Mouse (Mus musculus): ENCODE measurements around the gene Fbln5.

The Fbln5 gene

DNA sequence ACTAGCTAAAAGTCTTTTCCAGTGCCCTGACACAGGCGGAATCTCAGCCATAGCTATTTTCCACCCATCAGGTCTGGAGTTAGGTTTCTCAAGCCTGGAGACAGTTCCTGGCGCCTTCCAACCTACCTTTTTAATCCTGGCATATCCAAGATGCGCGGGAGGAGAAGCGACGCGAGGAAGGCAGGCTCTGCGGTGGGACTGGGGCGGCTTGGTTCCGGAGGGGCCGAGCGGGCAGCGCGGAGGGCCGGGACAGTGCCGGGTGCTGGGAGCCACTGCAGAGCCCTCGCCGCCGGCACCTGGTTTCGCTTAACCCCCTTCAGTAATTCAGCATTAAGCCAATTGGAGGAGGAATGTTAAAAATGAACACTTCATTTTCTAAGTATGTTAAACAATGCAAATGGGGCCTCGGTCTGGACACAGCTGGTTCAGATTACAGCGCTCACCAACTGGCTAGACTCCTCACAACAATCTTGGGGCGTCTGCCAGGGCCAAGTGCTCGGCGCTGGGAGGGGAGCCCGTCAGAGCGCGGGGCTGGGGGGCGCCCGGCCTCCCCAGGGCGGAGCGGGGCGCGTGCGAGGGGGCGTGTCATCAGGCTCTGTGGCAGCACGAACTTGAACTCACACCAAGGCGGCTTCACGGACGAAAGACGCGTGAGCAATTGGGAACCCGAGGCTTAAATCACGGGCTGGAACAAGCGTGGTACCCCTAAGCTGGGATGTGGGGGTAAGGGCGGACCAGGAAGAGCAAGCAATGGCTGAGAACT, at the start of gene Fbln5:
TSS of gene Fbln5 (minus strand) at position 448 of the 763 bp plus-strand sequence.
- ChIA-PET CTCF (interaction anchor here in 2 of 4 experiments (0.6 to 1.6 kb wide), 2 partner anchors 37 to 212 kb away, joined by 3 to 4 read pairs; no protein-coding TSS in a partner anchor), POLR2A (interaction anchor here in 3 of 4 experiments (0.7 to 1.4 kb wide), 10 partner anchors 9 to 400 kb away, joined by 3 to 4 read pairs (median 3); partner anchors contain the start of genes Cpsf2 (in 1 of the 3) and Trip11 (in 1 of the 3))

DNA sequence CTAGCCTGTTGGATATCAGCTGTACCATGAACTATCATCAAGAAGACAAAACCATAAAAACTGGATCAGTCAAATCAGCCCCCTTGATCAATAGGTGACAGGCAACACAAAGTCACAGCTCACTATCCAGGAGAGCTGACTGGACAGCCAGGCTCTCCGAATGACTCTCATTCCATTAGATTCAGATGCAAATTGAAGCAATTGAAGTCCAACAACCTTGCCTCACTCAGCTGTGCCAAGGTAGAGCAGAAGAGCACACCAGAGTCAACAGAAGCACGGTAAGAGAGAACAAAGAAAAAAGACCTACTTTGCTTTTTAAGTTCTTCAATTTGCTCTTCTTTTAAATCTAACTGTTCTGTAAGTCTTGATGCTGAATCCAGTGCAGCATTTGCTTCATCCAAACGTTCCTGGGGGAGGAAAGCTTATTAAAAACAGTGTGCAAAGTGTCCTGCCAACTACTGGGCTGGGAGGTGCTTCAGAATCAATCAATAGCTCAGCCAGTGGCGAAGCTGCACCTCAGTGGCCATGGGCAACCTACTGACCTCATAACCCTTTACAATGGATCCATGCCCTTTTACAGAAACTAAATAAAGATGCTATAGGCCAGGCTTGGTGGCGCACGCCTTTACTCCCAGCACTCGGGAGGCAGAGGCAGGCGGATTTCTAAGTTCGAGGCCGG, 43.6 kb upstream of the Fbln5 start:
- ChIA-PET POLR2A (interaction anchor here in 3 of 4 experiments (0.5 to 1.4 kb wide), 9 partner anchors 8 to 283 kb away, joined by 3 to 10 read pairs (median 3); partner anchors contain the start of gene Trip11 (in 1 of the 3)), CTCF (no interaction called here)

DNA sequence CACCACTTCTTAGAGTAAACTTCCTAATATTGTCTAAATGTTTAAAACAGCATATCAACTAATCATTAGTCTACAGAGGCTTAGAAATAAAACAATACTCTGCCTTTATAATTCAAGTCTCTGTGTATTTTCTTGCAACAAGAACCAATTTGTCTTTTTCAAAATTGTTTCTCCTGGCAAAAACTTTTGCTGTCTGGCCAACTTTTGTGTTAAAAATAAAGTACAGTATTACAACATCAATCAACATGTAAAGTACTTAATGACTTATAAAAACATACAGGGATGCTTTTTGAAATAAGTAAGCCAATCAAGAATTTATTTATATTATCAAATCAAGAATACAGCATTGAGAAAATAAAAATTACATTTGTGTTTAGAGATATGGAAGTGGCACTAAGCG, 41.4 kb upstream of the Fbln5 start:
- CTCF ChIA-PET = no interaction called here
- POLR2A ChIA-PET = no interaction called here

DNA sequence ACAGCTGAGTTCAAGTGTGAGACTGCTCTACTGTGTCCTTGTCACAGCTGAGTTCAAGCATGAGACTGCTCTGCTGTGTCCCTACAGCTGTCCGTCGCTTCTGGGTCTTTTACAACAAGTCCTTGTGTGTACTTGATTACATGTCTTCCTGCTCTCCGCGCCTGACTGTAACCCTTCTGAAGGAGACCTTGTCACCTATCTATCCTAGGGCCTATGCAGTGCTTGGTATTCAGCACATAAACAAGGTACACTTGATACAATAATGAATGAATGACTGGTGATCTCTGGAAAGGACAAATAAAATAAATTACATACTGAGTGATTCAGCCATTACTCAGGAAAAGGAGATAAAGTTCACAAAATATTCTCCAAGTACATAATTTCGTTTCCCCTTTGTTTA, 39.2 kb upstream of the Fbln5 start:
- POLR2A ChIA-PET = no interaction called here
- CTCF ChIA-PET = interaction anchor here in 1 of 4 experiments (0.6 kb wide), 1 partner anchor 10 kb away, joined by 3 read pairs; no protein-coding TSS in a partner anchor

DNA sequence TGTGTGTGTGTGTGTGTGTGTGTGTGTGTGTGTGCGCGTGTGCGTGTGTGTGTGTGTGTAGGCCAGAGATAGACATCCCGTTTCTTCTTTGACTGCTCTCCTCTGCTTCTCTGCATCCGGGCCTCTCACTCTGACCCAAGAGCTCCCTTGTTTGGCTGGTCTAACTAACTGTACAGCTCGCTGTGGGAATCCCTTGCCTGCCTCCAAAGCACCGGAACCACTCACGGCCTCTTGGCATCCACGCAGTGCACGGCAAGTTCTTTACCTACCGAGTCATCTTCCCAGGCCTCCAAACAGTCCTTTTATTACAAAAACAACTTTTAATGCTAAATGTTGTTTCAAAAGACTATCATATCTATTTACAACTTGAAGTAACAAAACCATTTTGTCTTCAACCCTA, 35.5 kb upstream of the Fbln5 start:
- POLR2A ChIA-PET = interaction anchor here in 2 of 4 experiments (0.6 to 1.0 kb wide), 6 partner anchors 8 to 1190 kb away, joined by 3 to 8 read pairs (median 4); no protein-coding TSS in a partner anchor
- CTCF ChIA-PET = interaction anchor here in 2 of 4 experiments (0.6 kb wide), 3 partner anchors 25 to 244 kb away, joined by 4 to 6 read pairs (median 4); no protein-coding TSS in a partner anchor

DNA sequence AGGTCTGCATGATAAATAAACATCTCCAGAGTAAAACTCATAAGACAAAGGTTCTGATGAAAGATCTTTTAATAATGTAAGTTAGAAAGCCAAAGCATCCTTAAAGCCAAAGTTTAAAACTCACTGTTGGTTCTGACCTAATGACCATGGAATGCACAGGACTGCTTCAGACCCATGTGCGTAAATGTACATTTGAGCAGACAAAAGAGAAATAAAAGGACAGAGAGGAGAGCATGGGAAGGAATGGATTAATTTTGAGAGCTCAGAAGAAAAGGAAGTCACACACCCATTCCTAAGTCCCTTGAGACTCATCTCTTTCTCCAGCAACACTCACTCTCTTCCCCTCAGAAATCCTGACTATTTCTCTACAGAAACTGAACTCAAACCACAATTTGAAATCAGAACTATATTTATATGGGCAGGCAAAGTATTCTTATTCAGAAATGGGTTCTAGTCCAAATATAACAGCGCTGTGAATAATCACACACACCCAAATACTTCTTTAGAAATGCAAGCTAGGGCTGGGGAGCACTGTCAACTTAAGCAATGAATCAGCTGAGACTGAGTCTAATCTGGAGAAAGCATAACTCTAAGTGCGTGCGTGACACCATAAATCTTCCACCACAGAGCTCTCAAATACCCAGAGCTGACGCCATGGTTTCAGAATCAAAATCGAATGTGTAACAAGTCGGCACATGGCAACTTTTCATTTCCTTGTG, 33.1 kb upstream of the Fbln5 start:
- POLR2A ChIA-PET = interaction anchor here in 2 of 4 experiments (1.2 to 1.9 kb wide), 4 partner anchors 11 to 33 kb away, joined by 3 to 6 read pairs (median 4); no protein-coding TSS in a partner anchor
- CTCF ChIA-PET = interaction anchor here in 2 of 4 experiments (0.7 to 0.9 kb wide), 2 partner anchors 44 to 93 kb away, joined by 3 read pairs; no protein-coding TSS in a partner anchor

DNA sequence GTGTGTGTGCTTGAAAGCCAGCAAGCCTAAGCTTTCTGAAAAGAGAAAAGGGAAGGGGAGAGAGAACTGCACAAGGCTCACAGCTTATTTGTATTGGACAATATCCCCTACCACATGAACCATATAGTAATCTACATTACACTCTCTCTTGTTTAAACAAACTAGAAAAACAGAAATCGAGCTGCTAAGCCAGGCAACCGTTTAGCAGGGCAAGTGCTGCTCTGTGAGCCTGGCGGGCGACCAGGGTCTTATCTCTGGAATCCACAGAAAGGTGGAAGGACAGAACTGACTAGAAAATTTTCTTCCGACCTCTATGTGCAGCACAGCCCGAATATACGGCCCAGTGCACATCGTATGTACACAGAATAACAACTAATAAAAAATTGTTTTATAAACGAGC, 32.5 kb upstream of the Fbln5 start:
- ChIA-PET CTCF (no interaction called here), POLR2A (interaction anchor here in 3 of 4 experiments (0.6 to 1.9 kb wide), 4 partner anchors 11 to 431 kb away, joined by 3 to 6 read pairs (median 4); no protein-coding TSS in a partner anchor)

DNA sequence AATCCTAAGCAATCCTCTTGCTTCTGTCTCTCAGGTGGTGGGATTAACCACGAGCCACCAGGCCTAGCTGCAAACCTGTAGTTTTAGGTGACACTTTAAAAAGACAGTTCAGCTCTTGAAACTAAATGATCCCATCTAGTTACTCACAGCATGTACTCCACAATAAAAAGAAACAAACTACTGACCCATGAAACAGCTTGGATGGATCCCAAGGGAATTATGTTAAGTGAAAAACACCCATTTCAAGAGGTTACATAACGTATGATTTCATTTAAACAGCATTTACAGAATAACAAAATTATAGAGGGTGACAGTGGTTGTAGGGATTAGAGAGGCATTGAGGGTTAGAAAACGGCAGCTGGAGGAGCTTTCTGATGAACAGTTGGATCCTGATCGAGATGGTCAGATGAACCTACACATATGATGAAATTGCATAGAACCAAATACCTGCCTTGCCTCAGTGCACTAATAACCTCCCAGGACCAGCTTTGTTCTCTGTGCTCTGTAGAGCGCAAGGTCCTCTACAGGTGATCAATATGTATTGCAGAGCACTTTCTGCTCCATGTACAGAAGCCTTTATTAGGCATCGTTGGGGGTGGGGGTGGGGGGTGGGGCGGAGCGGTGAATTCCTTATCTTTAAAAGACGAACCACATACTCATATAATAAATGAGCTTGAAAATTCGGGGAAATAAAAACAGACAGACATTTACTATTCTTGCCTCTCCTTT, 17.9 kb upstream of the Fbln5 start:
- POLR2A ChIA-PET = interaction anchor here in 2 of 4 experiments (0.7 to 0.8 kb wide), 2 partner anchors 9 to 492 kb away, joined by 3 to 6 read pairs; no protein-coding TSS in a partner anchor

DNA sequence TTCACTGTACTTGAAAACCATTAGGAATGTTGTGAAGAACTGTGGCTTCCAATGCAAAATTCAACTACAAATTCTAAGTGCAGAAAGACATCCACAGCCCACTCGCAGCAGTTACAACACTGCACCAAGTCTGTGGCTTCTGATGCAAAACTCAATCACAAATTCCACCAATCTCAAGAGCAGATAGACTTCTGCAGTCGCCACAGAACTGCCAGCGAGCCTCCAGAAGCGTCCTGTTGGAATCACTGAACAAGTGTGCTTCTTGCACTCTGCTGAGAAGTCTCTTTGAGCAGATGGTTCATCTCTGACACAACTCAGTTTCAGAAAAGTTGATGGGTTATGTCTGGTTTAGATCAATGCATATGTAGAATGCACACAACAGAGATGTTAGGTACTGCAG, 15.9 kb upstream of the Fbln5 start:
- CTCF ChIA-PET = no interaction called here
- POLR2A ChIA-PET = no interaction called here

More for the DNA sequence above, 17.9 kb upstream of the Fbln5 start:
- CTCF ChIA-PET = no interaction called here

DNA sequence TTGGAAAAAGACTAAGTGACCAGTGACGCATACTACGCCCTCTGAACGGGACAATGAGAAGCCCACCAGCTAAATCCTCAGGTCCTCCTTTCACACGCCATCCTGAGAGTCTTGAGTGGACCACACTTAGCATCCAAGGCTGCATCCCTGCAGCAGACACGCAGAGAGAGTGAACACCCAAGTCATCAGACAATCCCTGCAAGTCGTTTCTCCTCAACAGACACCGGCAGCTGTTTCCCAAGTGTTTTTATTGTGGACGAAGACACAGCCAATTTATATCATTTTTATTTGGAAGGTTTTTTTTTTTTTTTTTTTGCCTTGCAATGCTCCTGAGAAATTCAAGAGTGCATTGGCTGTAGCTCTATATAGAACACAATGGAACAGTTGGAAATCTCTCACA, 14.9 kb upstream of the Fbln5 start:
- ChIA-PET CTCF (no interaction called here), POLR2A (no interaction called here)

DNA sequence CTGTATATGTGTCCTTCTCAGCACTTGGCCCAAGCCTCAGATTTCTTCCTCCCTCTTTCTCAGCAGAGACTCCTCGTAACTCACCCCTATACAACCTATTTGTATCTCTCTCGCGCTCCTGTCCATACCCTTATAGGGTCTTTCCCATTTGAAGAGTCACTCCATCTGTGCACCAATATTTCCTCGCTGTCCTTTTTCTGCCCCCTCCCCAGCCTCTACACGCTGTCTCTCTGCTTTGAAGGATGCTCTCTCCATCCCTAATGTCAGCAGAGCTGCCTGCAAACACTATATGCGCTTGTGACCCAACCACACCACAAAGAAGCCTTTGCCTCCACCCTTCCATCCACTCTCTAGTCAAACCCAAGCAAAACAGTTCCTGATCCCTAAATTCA, 14.3 kb upstream of the Fbln5 start:
- ChIA-PET POLR2A (no interaction called here), CTCF (no interaction called here)

DNA sequence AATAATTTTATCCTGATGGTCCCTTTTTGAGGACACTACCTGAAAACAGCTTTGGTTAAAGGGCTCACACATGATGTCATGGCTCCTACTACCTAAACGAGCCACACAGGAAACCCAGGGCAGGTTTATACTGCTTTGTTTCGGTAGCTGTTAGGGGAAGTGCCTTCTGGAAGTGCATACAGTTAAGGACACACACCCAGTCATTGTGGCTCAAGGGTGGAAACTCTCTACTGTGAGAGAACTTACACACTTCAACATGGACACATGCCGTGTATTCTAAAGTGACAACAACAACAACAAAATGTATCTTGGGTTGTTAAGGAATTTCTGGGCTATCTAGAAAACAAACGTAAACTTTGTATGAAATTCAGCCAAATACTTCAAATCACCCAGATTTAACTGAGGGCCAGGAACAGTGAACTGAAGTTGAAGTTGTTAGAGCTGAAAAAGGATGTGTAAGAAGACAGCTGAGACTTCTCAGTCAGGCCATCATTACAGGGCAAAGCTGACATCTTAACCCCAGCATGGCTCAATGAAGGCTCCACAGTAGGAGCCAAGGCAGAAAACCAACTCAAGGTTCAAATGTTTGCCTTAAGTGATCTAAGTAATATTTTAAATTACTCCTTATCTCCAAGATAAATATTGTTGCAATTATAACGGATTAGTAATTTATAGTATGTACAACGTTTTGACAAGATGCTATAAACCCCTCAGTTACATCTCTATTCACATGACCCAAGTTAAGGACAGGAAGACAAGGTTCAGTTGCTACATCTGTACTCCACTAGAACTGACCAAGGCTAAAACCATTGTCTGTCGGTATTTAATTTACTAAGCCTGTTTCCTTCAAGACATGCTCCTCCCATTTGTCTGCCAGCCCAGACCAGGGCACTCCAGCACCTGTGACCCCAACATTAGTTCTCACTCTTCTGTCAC, 13.6 kb upstream of the Fbln5 start:
- ChIA-PET POLR2A (interaction anchor here in 3 of 4 experiments (1.0 to 1.4 kb wide), 6 partner anchors 13 to 84 kb away, joined by 3 to 6 read pairs (median 3); partner anchors contain the start of genes Fbln5 (in 1 of the 3) and Trip11 (in 1 of the 3)), CTCF (interaction anchor here in 1 of 4 experiments (1.2 kb wide), 1 partner anchor 21 kb away, joined by 3 read pairs; no protein-coding TSS in a partner anchor)

DNA sequence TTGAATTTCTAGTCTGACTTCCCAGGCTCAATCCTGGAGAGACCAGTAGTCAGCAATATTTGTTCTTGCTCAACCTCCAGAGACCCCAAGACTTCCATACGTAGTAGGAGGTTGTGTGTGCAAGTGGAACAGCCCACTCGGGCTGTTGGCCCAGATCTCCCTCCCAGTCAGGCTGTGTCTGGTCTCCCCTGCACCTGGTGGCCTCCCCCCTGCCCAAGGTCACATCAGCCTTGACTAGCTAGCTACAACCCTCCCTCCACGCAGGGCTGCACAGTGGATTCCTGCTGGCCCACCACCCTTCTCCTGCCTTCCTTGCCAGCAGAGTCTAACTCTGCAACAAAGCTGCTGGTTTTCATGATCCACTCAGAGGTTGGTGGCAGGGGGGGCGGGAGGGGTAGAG, 12.4 kb upstream of the Fbln5 start:
- CTCF ChIA-PET = interaction anchor here in 1 of 4 experiments (0.8 to 1.2 kb wide), 2 partner anchors 15 to 20 kb away, joined by 3 to 4 read pairs; no protein-coding TSS in a partner anchor
- POLR2A ChIA-PET = interaction anchor here in 3 of 4 experiments (0.5 to 1.4 kb wide), 10 partner anchors 10 to 560 kb away, joined by 3 to 6 read pairs (median 3); partner anchors contain the start of genes Fbln5 (in 2 of the 3) and Trip11 (in 1 of the 3)

DNA sequence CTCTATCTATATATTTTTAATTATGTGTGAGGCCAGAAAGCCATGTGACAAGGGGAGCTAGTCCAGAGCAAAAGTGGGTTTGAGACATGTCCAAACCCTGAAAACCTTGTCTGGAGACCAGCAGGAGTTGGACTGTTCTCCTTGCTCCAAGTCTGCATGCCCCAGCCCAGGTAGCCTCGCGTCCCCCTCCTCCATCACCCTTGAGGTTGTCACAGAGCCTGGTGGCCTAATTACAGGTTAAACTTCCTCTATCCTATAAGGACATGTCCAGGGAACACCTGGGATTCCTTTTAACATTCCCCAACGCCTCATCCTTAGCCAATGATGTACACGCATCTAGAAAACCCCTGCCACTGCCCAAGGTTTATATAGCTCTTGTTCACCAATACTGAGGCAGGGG, 4.3 kb upstream of the Fbln5 start:
- ChIA-PET POLR2A (no interaction called here), CTCF (no interaction called here)

DNA sequence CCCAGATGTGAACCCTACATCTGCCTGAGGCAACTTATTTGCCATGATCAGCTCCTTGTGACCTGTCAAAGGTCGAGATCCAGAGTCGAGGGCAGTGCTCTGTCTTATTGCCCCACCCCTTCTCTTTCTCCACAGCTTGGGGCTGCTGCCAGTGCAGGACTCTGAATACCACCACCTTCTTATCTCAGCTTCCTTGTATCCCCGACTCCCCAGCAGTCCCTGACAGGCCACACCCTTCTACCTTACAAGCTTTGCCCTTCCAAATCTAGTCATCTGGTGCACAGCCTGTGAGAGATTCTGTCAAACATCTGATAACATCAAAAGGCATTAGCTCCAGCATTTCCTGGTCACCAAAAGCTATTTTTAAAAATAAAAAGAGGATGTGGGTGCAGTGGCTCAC, 2.7 kb upstream of the Fbln5 start:
- ChIA-PET CTCF (interaction anchor here in 1 of 4 experiments (1.2 kb wide), 1 partner anchor 566 kb away, joined by 4 read pairs; no protein-coding TSS in a partner anchor), POLR2A (interaction anchor here in 1 of 4 experiments (0.7 to 0.9 kb wide), 2 partner anchors 8 to 10 kb away, joined by 3 read pairs; no protein-coding TSS in a partner anchor)

DNA sequence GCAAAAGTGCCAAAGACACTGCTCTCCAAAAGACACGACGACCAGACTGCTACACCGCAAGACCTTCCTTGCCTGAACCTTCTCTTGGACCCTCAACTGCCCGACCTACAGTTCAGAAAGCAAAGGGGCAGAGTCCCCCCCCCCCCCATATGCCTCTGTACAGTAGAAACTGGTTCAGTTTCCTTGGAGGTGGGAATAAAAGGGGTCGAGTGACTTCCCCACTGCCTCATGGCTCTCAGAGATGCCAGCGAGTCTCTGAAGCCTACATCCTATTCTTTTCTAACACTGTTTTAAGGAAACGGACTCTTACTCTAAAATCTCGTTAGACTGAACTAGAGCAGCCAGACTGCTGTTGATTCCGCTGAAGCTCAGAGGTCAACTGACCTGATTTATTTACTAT, 715 bp upstream of the Fbln5 start:
- POLR2A ChIA-PET = interaction anchor here in 3 of 4 experiments (0.7 to 1.4 kb wide), 8 partner anchors 8 to 399 kb away, joined by 3 to 4 read pairs (median 3); partner anchors contain the start of genes Cpsf2 (in 1 of the 3) and Trip11 (in 1 of the 3)
- CTCF ChIA-PET = interaction anchor here in 1 of 4 experiments (0.6 kb wide), 1 partner anchor 213 kb away, joined by 3 read pairs; no protein-coding TSS in a partner anchor

DNA sequence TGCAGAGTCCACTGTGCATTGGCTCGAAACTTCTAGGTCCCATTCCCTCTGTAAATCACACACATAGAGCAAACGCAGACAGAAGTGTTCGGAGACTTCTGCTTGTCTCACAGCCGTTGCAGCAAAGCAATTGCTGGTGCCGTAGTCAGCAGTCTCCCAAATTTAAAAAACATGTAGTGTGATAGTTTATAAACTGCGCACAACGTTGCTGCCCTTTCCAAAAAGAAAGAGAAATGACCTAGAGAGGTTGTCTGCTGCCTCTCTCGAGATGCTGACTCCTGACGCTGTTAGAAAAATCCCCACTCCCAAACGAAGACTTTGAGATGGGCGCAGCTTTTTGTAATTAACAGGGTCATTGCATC, 628 bp downstream of the Fbln5 start:
- POLR2A ChIA-PET = interaction anchor here (0.6 to 1.4 kb wide), 5 partner anchors 9 to 131 kb away, joined by 3 read pairs; no protein-coding TSS in a partner anchor
- CTCF ChIA-PET = interaction anchor here in 1 of 4 experiments (1.6 kb wide), 1 partner anchor 36 kb away, joined by 4 read pairs; no protein-coding TSS in a partner anchor

Data from embryonic stem cell, embryonic (primary cell).